Mouse (Mus musculus) MEL (cell line): ENCODE results near the gene Ttc34. TPM values are rescaled to one million over a fixed set of nuclear protein-coding genes. Genes with fewer than 3 reads are reported as not detected.

Source experiments
- DNase-seq: peaks from one replicate; pipeline ENCODE4 v3.0.0; 2011; ENCODE audit warnings: low read depth, low spot score
- H3K27ac ChIP-seq: 2 replicates; pipeline ENCODE4 v1.5.1; 2012; ENCODE audit warnings: low read depth, mild to moderate bottlenecking, control low read depth, low read length, moderate library complexity; ENCODE audit not compliant: control insufficient read depth
- H3K27me3 ChIP-seq, 2 experiments: fragments of 150-350 bp in 1 of 2; sonication (generic) in 1 of 2; 2 replicates each; pipeline ENCODE4 v1.6.1; 2012; ENCODE audit warnings: low read length in 2 of 2, mild to moderate bottlenecking in 2 of 2, improper control_type of control experiment in 1 of 2, moderate library complexity in 1 of 2; ENCODE audit not compliant: insufficient read depth in 2 of 2, control insufficient read depth in 1 of 2
- H3K36me3 ChIP-seq, 2 experiments: 2 replicates each; pipeline ENCODE4 v1.6.1; 2012 to 2014; ENCODE audit warnings: low read length in 2 of 2, improper control_type of control experiment in 1 of 2, inconsistent platforms in 1 of 2, mild to moderate bottlenecking in 1 of 2; ENCODE audit not compliant: insufficient read depth in 2 of 2, control insufficient read depth in 1 of 2
- H3K4me1 ChIP-seq, 2 experiments: fragments of 150-350 bp in 1 of 2; sonication (generic) in 1 of 2; 2 replicates each; pipeline ENCODE4 v1.6.1; 2012; ENCODE audit warnings: low read length in 2 of 2, improper control_type of control experiment in 1 of 2, mild to moderate bottlenecking in 1 of 2; ENCODE audit not compliant: insufficient read depth in 2 of 2, control insufficient read depth in 1 of 2
- H3K4me3 ChIP-seq, 2 experiments: fragments of 150-350 bp in 1 of 2; sonication (generic) in 1 of 2; 2 replicates each; pipeline ENCODE4 v1.5.1; 2012; ENCODE audit warnings: low read depth in 2 of 2, low read length in 2 of 2, mild to moderate bottlenecking in 2 of 2, moderate library complexity in 2 of 2, control low read depth in 1 of 2, improper control_type of control experiment in 1 of 2; ENCODE audit not compliant: control insufficient read depth in 1 of 2, insufficient read depth in 1 of 2
- H3K79me2 ChIP-seq: 2 replicates; pipeline ENCODE4 v1.6.1; 2012; ENCODE audit warnings: mild to moderate bottlenecking, low read length, moderate library complexity; ENCODE audit not compliant: control insufficient read depth, poor library complexity, insufficient read depth
- H3K9ac ChIP-seq: 2 replicates; pipeline ENCODE4 v1.6.1; 2012; ENCODE audit warnings: low read depth, mild to moderate bottlenecking, control low read depth, low read length, moderate library complexity; ENCODE audit not compliant: control insufficient read depth, poor library complexity, severe bottlenecking
- H3K9me3 ChIP-seq: fragments of 150-350 bp; sonication (generic); replicated peaks from 2 replicates; pipeline ENCODE4 v1.6.1; 2012; ENCODE audit warnings: mild to moderate bottlenecking, low read length, improper control_type of control experiment, moderate library complexity; ENCODE audit not compliant: insufficient read depth
- CHD1 ChIP-seq: IDR thresholded peaks from 2 replicates; pipeline ENCODE4 v1.6.1; 2012; ENCODE audit warnings: low read depth, mild to moderate bottlenecking, inconsistent platforms, low read length, improper control_type of control experiment
- CTCF ChIP-seq, 3 experiments: IDR thresholded peaks in 2 of 3; conservative IDR thresholded peaks in 1 of 3; 2 replicates each; pipeline ENCODE4 v1.5.1; 2011 to 2012; ENCODE audit warnings: low read length in 3 of 3, low read depth in 2 of 3, mild to moderate bottlenecking in 2 of 3, improper control_type of control experiment in 1 of 3, inconsistent platforms in 1 of 3, mixed read lengths in 1 of 3, moderate library complexity in 1 of 3; ENCODE audit not compliant: control insufficient read depth in 1 of 3, insufficient read depth in 1 of 3, poor library complexity in 1 of 3, severe bottlenecking in 1 of 3
- ELF1 ChIP-seq: IDR thresholded peaks from 2 replicates; pipeline ENCODE4 v1.6.1; 2014; ENCODE audit warnings: low read depth, mild to moderate bottlenecking, inconsistent platforms, low read length, improper control_type of control experiment, moderate library complexity
- MXI1 ChIP-seq: IDR thresholded peaks from 2 replicates; pipeline ENCODE4 v1.6.1; 2011; ENCODE audit warnings: mild to moderate bottlenecking, low read depth, low read length, improper control_type of control experiment
- MYB ChIP-seq: IDR thresholded peaks from 2 replicates; pipeline ENCODE4 v1.6.1; 2011; ENCODE audit warnings: mild to moderate bottlenecking, low read depth, low read length, improper control_type of control experiment
- POLR2A ChIP-seq, 2 experiments: IDR thresholded peaks; 2 replicates each; pipeline ENCODE4 v1.6.1; 2011 to 2012; ENCODE audit warnings: low read length in 2 of 2, mild to moderate bottlenecking in 2 of 2, control low read depth in 1 of 2, improper control_type of control experiment in 1 of 2, low read depth in 1 of 2, moderate library complexity in 1 of 2; ENCODE audit not compliant: control insufficient read depth in 1 of 2, insufficient read depth in 1 of 2, poor library complexity in 1 of 2
- POLR2AphosphoS2 ChIP-seq: IDR thresholded peaks from 2 replicates; pipeline ENCODE4 v1.6.1; 2011; ENCODE audit warnings: low read length, improper control_type of control experiment
- RAD21 ChIP-seq: IDR thresholded peaks from 2 replicates; pipeline ENCODE4 v1.6.1; 2011; ENCODE audit warnings: mild to moderate bottlenecking, low read depth, low read length, improper control_type of control experiment
- RCOR1 ChIP-seq: IDR thresholded peaks from 2 replicates; pipeline ENCODE4 v1.6.1; 2012; ENCODE audit warnings: low read depth, mild to moderate bottlenecking, inconsistent platforms, low read length, improper control_type of control experiment
- TAL1 ChIP-seq: IDR thresholded peaks from 2 replicates; pipeline ENCODE4 v1.6.1; 2012; ENCODE audit warnings: mild to moderate bottlenecking, inconsistent platforms, low read length, moderate library complexity, mixed read lengths
- TCF12 ChIP-seq: IDR thresholded peaks from 2 replicates; pipeline ENCODE4 v1.6.1; 2014; ENCODE audit warnings: low read depth, mild to moderate bottlenecking, inconsistent platforms, low read length, improper control_type of control experiment, moderate library complexity
- UBTF ChIP-seq: IDR thresholded peaks from 2 replicates; pipeline ENCODE4 v1.6.1; 2012; ENCODE audit warnings: low read depth, mild to moderate bottlenecking, inconsistent platforms, low read length, improper control_type of control experiment, moderate library complexity, borderline replicate concordance; ENCODE audit not compliant: insufficient read depth
- USF1 ChIP-seq: IDR thresholded peaks from 2 replicates; pipeline ENCODE4 v1.6.1; 2014; ENCODE audit warnings: low read depth, mild to moderate bottlenecking, inconsistent platforms, low read length, improper control_type of control experiment, moderate library complexity
- polyA plus RNA-seq, 2 experiments: library from polyadenylated mRNA; stranded (reverse) in 1 of 2; unstranded in 1 of 2; fragments of >175 nt in 1 of 2; fragments of >200 nt in 1 of 2; gene quantifications; 2 replicates each; pipeline versions ENCODE4 v1.2.1 to v1.2.4; 2012; ENCODE audit warnings: low replicate concordance in 2 of 2, low read depth in 1 of 2; ENCODE audit not compliant: insufficient read length in 2 of 2, insufficient read depth in 1 of 2, missing spikeins in 1 of 2
- total RNA-seq: library from RNA; depleted of rRNA; stranded (reverse); fragments of 300-350 nt; gene quantifications from 2 replicates; pipeline ENCODE4 v1.2.3, GENCODE M21; 2012

Ttc34 gene
- total and polyA plus RNA-seq, 3 experiments, result not detected

DNA sequence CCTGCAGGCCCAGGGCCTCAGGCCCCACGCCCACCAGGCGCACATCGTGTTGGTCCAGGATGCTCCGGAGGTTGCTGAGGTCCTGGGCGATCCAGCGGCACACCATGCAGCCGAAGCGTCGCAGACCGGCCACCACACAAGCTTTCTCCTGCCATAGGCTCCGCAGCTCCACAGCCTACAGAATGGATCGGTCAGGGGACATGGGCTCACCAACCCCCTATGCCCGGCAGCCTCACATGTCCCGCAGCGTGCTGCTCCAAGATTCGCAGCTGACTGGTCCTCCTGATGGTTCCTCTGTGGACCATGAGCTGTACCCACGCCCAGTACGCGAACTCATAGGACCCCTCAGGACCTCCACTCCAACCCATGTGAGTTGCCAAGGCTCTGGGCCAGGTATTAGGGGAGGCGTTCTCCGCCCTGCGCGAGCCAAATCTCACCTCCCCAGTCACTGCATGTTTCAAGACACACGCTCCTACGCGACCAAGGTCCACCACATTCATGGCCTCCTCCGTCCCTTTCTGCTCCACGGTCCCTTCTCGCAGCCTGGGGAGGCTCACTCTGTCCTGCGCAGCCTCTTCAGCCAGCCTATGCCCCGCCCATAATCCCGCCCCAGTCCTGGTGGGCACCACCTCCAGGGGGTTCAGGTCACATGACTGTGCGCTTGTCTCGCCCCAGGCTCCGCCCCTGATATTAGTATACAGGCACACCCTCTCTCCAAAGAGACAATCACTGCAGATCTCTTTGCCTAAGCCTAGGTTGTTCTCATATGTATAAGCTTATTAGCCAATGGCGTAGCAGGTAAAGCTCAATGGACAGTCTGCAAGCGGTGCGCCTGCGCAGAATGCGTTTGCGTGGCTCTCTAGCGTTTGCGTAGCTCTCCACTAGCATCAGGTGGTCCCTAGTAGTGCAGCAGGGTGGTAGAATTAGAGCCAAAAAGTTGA lies 61.5 kb downstream of the Ttc34 start, which contains the start of gene Fam213b:
Gene Fam213b (minus strand): TSS at position 630 of the 941 bp plus-strand sequence.
- Histone ChIP-seq H3K9me3 (no peaks in the 10 kb centered on the region), H3K36me3 (no peaks in the 10 kb centered on the region), H3K4me3 (no peak within 1 kb of the TSS), H3K79me2 (no peaks in the 10 kb centered on the region), H3K27ac (no peak within 1 kb of the TSS), H3K27me3 (no peaks in the 10 kb centered on the region), H3K4me1 (no peaks in the 10 kb centered on the region), H3K9ac (no peak within 1 kb of the TSS)
- TF ChIP-seq USF1 (peak; percentile 40; the same call in 1 of the 2 replicates), POLR2A (IDR thresholded peaks at IDR 0.05; ENCODE audit: control insufficient read depth in 1 of 2, insufficient read depth in 1 of 2, low read depth in 1 of 2, low read length in 2 of 2, poor library complexity in 1 of 2) (no peak)
- DNase-seq, result no peak

DNA sequence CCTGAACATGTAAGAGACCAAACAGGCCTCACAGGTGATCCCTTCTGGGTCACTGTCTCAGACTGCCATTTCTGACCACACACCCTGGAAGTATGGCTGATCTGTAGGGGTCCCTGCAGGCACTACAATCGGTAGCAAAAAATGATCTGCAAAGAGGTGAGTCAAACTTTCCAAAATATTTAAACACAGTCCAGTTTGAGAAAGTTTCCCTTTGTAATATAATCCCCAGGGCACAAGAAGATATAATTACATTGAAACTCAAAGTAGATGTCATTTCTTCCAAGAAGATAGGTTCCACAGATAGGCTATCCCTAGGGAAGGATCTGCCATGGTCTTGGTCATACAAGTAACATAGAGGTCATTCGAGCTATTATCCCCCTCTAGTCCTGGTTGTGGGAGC lies 65.1 kb downstream of the Ttc34 start:
- no peak overlapping the region for H3K27ac ChIP-seq
- H3K9ac ChIP-seq, result no peak overlapping the region
- no peaks in the 10 kb centered on the region for H3K27me3 ChIP-seq
- H3K36me3 ChIP-seq, result peaks cover 0 to 7% of the 10 kb centered on the region in 2 experiments; a peak in 2 of 4 replicates
- H3K79me2 ChIP-seq, result 0 out of 2 replicates have a peak, but pooled peaks cover 1% of the 10 kb centered on the region
- H3K9me3 ChIP-seq, result no peaks in the 10 kb centered on the region
- H3K4me3 ChIP-seq, result no peak overlapping the region
- H3K4me1 ChIP-seq, result peaks cover 5% of the 10 kb centered on the region in 2 experiments; a peak in 3 of 4 replicates
- TF ChIP-seq TAL1, result no peak
- TF ChIP-seq UBTF, result no peak
- no peak for TF ChIP-seq CTCF (IDR thresholded peaks at IDR 0.05 in 2 of 3, conservative IDR thresholded peaks at IDR 0.05 in 1 of 3; ENCODE audit: control insufficient read depth in 1 of 3, insufficient read depth in 1 of 3, low read depth in 2 of 3, low read length in 3 of 3, poor library complexity in 1 of 3, severe bottlenecking in 1 of 3)
- no peak for TF ChIP-seq CHD1
- TF ChIP-seq RAD21, result no peak
- TF ChIP-seq MYB, result no peak
- TF ChIP-seq RCOR1, result no peak
- TF ChIP-seq ELF1, result no peak
- TF ChIP-seq POLR2AphosphoS2, result no peak
- TF ChIP-seq TCF12, result no peak
- no peak for TF ChIP-seq MXI1
- DNase-seq, result no peak
